Mouse (Mus musculus) stomach, embryonic 14.5 days (tissue): ENCODE results near the gene Clcf1. TPM values are rescaled to one million over a fixed set of nuclear protein-coding genes. Genes with fewer than 3 reads are reported as not detected.
A peak's percentile ranks its signal among the peaks of the same experiment; 100 is the strongest.
"Not testable (repeated sequence)": the region's sequence is repeated elsewhere in the genome, so short reads cannot be mapped to it uniquely, and the experiment has no call there.

Source experiments
- ATAC-seq: fragments of 200-750 bp; cut with Nextera tagmentation; 2 replicates; pipeline ENCODE4 v1.8.0; 2017; ENCODE audit warnings: low read depth, moderate TSS enrichment; ENCODE audit not compliant: insufficient number of reproducible peaks, insufficient read depth, low FRiP score
- H3K27ac ChIP-seq: fragments of 300-500 bp; sonication (generic); 2 replicates; pipeline ENCODE4 v1.5.1; 2014; ENCODE audit warnings: mild to moderate bottlenecking, low read length, moderate library complexity, mixed read lengths
- H3K27me3 ChIP-seq: fragments of 300-500 bp; sonication (generic); 2 replicates; pipeline ENCODE4 v1.6.1; 2014; ENCODE audit warnings: low read length, control low read depth, mixed read lengths; ENCODE audit not compliant: control insufficient read depth, insufficient read depth
- H3K36me3 ChIP-seq: fragments of 300-500 bp; sonication (generic); 2 replicates; pipeline ENCODE4 v1.6.1; 2014; ENCODE audit warnings: mild to moderate bottlenecking, control low read depth, low read length, moderate library complexity, mixed read lengths; ENCODE audit not compliant: control insufficient read depth, insufficient read depth
- H3K4me1 ChIP-seq: fragments of 300-500 bp; sonication (generic); 2 replicates; pipeline ENCODE4 v1.6.1; 2014; ENCODE audit warnings: low read length, control low read depth, mixed read lengths; ENCODE audit not compliant: control insufficient read depth, insufficient read depth
- H3K4me2 ChIP-seq: fragments of 300-500 bp; sonication (generic); replicated peaks from 2 replicates; pipeline ENCODE4 v1.6.1; 2014; ENCODE audit warnings: low read depth, low read length, control low read depth
- H3K4me3 ChIP-seq: fragments of 300-500 bp; sonication (generic); 2 replicates; pipeline ENCODE4 v1.5.1; 2014; ENCODE audit warnings: low read depth, low read length, control low read depth
- H3K9ac ChIP-seq: fragments of 300-500 bp; sonication (generic); replicated peaks from 2 replicates; pipeline ENCODE4 v1.6.1; 2014; ENCODE audit warnings: low read depth, mild to moderate bottlenecking, control low read depth, low read length, moderate library complexity, mixed read lengths
- H3K9me3 ChIP-seq: fragments of 300-500 bp; sonication (generic); 2 replicates; pipeline ENCODE4 v1.6.1; 2016; ENCODE audit warnings: low read depth, low read length, control low read depth; ENCODE audit not compliant: control insufficient read depth
- WGBS: fragments of 180-500 bp; shearing (Covaris S2); extraction: QIAGEN DNeasy Blood & Tissue Kit; methylation state at CpG from one replicate; pipeline ENCODE4 v1.1.7; 2014; 5-methylcytosine and 5-hydroxymethylcytosine counted together
- polyA plus RNA-seq: library from polyadenylated mRNA; unstranded; fragments of >200 nt; fragmentation: Nextera tagmentation; extraction: Ambion mirVana; gene quantifications from 2 replicates; pipeline ENCODE4 v1.2.1, GENCODE M21; 2014

Gene Clcf1
- polyA plus RNA-seq, 1 experiment from 2014 or later: 8.3 TPM

- Histone ChIP-seq H3K36me3 (no peaks in the 10 kb centered on the region), H3K27ac (no peak overlapping the region), H3K9ac (no peak overlapping the region), H3K4me2 (no peak overlapping the region), H3K9me3 (no peaks in the 10 kb centered on the region), H3K4me1 (no peaks in the 10 kb centered on the region), H3K27me3 (no peaks in the 10 kb centered on the region), H3K4me3 (no peak overlapping the region)
- WGBS: 51% methylated on average over 8 of the region's 8 CpGs
- ATAC-seq: no peak
These were observed 26.2 kb downstream of the Clcf1 start for GRCm38 (mm10) chr19:4240247-4240668.

DNA sequence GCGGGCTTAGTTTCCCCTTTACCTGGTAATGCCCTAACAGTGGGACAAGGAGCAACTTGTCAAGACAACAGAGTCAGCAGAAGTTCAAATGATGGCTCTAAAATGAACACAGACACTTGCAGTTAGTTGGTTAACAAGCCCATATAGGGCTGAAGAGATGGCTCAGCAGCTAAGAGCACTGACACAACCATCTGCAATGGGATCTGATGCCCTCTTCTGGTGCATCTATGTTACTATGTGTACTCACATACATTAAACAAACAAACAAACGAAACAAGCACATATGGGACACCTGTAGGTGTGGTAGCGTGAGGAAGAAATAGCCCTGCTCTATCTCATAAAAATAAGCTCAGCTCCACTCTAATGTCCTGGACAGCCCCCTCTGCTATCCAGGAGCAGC, 28.4 kb downstream of the Clcf1 start:
- H3K4me2 ChIP-seq: no peak overlapping the region
- no peak overlapping the region for H3K4me3 ChIP-seq
- no peaks in the 10 kb centered on the region for H3K9me3 ChIP-seq
- no peak overlapping the region for H3K27ac ChIP-seq
- no peaks in the 10 kb centered on the region for H3K27me3 ChIP-seq
- WGBS: 59% methylated on average over 3 of the region's 3 CpGs
- H3K36me3 ChIP-seq: no peaks in the 10 kb centered on the region
- ATAC-seq: no peak
- H3K4me1 ChIP-seq: no peaks in the 10 kb centered on the region
- H3K9ac ChIP-seq: no peak overlapping the region

DNA sequence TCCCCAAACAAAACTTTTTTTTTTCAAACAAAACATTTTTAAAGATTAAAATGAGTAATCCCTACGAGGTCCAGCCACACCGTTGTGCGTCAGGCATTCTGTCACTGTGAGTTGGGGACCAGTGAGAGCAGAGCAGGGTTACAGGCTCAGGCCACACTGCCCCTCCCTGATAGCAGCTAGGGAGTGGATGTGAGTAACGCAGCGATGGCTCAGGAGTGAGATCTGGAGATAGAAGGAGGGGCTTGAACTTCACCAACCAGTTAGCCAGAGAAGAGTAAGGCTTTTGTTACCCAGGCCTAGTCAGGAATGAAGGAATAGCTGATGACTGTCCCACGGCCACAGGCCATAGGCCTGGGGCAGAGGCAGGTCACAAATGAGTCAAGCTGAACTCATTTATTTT, 30.7 kb downstream of the Clcf1 start:
- H3K9ac ChIP-seq: no peak overlapping the region
- no peaks in the 10 kb centered on the region for H3K36me3 ChIP-seq
- H3K4me1 ChIP-seq: no peaks in the 10 kb centered on the region
- WGBS: 81% methylated on average over 6 of the region's 6 CpGs
- no peaks in the 10 kb centered on the region for H3K27me3 ChIP-seq
- ATAC-seq: no peak
- H3K4me2 ChIP-seq: no peak overlapping the region
- no peak overlapping the region for H3K27ac ChIP-seq
- no peak overlapping the region for H3K4me3 ChIP-seq
- H3K9me3 ChIP-seq: no peaks in the 10 kb centered on the region

DNA sequence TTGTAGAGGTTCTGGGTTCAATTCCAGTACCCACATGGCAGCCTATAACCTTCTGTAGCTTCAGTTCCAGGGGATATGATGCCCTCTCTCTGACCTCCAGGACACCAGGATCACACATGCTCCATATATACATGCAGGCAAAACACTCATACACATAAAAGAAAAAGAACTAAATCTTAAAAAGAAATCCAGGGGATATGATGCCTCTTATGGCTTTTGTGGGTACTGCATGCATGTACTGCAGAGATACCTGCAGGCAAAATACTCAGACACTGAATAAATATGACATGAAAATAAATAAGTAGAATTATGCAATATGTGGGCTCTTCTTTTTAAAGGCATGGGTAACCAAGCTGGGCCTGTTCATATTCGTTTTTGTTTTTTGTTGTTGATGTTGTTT, 33.0 kb downstream of the Clcf1 start:
- no peaks in the 10 kb centered on the region for H3K4me1 ChIP-seq
- H3K4me3 ChIP-seq: no peak overlapping the region
- H3K27ac ChIP-seq: no peak overlapping the region
- no peak overlapping the region for H3K9ac ChIP-seq
- no peak for ATAC-seq
- WGBS: 60% methylated on average over 1 of the region's 1 CpGs
- no peaks in the 10 kb centered on the region for H3K9me3 ChIP-seq
- H3K27me3 ChIP-seq: no peaks in the 10 kb centered on the region
- no peaks in the 10 kb centered on the region for H3K36me3 ChIP-seq
- no peak overlapping the region for H3K4me2 ChIP-seq

DNA sequence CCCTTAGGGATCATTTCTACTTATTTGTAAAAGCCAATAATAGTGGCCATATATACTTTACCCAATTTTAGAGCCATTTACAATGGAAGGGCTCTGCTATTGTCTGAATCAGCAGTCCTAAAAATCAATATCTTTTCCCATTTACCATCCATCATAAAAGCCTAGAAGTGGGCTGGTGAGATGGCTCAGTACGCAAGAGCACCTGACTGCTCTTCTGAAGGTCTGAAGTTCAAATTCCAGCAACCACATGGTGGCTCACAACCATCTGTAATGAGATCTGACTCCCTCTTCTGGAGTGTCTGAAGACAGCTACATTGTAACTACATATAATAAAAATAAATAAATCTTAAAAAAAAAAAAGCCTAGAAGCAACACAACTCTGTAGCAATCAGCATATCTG, 34.6 kb downstream of the Clcf1 start:
- 33% methylated on average over 1 of the region's 1 CpGs for WGBS
- not testable (repeated sequence) for H3K9me3 ChIP-seq, H3K4me2 ChIP-seq, H3K9ac ChIP-seq, H3K4me1 ChIP-seq, ATAC-seq, H3K4me3 ChIP-seq, H3K27me3 ChIP-seq, H3K36me3 ChIP-seq, H3K27ac ChIP-seq

- Histone ChIP-seq H3K4me2 (no peak overlapping the region), H3K9ac (no peak overlapping the region), H3K27ac (no peak overlapping the region), H3K4me1 (no peaks in the 10 kb centered on the region), H3K36me3 (no peaks in the 10 kb centered on the region), H3K9me3 (no peaks in the 10 kb centered on the region), H3K27me3 (no peaks in the 10 kb centered on the region), H3K4me3 (no peak overlapping the region)
- WGBS: 89% methylated on average over 7 of the region's 7 CpGs
- no peak for ATAC-seq
These were observed 40.2 kb downstream of the Clcf1 start for GRCm38 (mm10) chr19:4254230-4254629.

GRCm38 (mm10) chr19:4255583-4256162, 41.6 kb downstream of the Clcf1 start:
- Histone ChIP-seq H3K4me2 (no peak overlapping the region), H3K4me1 (no peaks in the 10 kb centered on the region), H3K27ac (no peak overlapping the region), H3K9ac (no peak overlapping the region), H3K9me3 (no peaks in the 10 kb centered on the region), H3K4me3 (no peak overlapping the region), H3K27me3 (no peaks in the 10 kb centered on the region), H3K36me3 (no peaks in the 10 kb centered on the region)
- 74% methylated on average over 11 of the region's 11 CpGs for WGBS
- ATAC-seq: no peak

DNA sequence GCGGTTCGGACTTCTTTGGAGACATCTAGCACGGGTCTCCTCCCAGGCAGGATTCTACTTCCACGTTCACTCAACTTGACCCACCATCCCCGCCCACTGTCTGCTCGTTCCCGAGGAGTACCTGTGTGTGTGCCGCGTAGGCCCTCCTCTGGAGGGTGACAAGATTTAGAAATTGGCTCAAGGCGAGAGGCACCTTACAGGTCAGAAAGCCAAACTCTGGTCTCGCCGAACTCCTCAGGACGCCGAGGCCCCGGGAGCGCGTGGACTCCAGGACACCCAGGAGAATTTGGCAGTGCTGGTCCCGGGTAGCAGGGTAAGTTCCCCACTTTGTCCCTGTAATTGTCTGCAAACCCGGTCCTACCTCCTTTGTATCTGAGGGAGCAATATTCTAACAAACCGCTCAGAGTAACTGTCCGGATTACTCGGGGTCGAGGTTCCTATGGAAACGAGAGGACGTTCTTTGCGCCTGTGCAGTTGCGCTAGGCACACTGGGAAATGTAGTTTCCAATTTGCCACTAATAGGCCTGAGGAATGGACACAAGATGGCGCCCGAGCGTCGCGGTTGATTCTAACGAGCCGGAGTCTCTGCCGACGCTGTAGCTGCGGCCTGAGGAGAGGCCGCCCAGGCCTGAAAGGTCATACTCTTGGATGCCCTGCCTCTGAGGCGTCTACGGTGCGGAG, 43.3 kb downstream of the Clcf1 start:
- Histone ChIP-seq H3K4me2 (peak overlapping the region; percentile 81), H3K9ac (peak overlapping the region; percentile 19; the same call in 1 of the 2 replicates), H3K36me3 (no peaks in the 10 kb centered on the region), H3K4me3 (peak overlapping the region; percentile 54), H3K27me3 (no peaks in the 10 kb centered on the region), H3K4me1 (no peaks in the 10 kb centered on the region), H3K9me3 (no peaks in the 10 kb centered on the region), H3K27ac (no peak overlapping the region)
- under 1% methylated on average over 41 of the region's 41 CpGs for WGBS
- peak; percentile 84 for ATAC-seq

- H3K4me2 ChIP-seq: peak overlapping the region; percentile 81
- H3K27ac ChIP-seq: no peak overlapping the region
- H3K4me3 ChIP-seq: peak overlapping the region; percentile 54
- 22% methylated on average over 12 of the region's 12 CpGs for WGBS
- no peaks in the 10 kb centered on the region for H3K27me3 ChIP-seq
- H3K36me3 ChIP-seq: no peaks in the 10 kb centered on the region
- peak overlapping the region; percentile 11; the same call in 1 of the 2 replicates for H3K9ac ChIP-seq
- no peaks in the 10 kb centered on the region for H3K9me3 ChIP-seq
- H3K4me1 ChIP-seq: no peaks in the 10 kb centered on the region
- no peak for ATAC-seq
These were observed 43.8 kb downstream of the Clcf1 start for GRCm38 (mm10) chr19:4257897-4258252.
